Mouse (Mus musculus) olfactory bulb, adult 2 months (tissue): Measurements from ENCODE around the gene Arl6ip6.

ENCODE experiments used
- CTCF ChIP-seq: fragments of 200-500 bp; IDR thresholded peaks from 2 replicates; pipeline ENCODE4 v1.5.1; 2012; ENCODE audit warnings: low read depth, mild to moderate bottlenecking, low read length, moderate library complexity; ENCODE audit not compliant: insufficient read depth
- POLR2A ChIP-seq: fragments of 200-500 bp; IDR thresholded peaks from 2 replicates; pipeline ENCODE4 v1.6.1; 2012; ENCODE audit warnings: mild to moderate bottlenecking, low read depth, low read length, moderate library complexity; ENCODE audit not compliant: insufficient read depth

DNA sequence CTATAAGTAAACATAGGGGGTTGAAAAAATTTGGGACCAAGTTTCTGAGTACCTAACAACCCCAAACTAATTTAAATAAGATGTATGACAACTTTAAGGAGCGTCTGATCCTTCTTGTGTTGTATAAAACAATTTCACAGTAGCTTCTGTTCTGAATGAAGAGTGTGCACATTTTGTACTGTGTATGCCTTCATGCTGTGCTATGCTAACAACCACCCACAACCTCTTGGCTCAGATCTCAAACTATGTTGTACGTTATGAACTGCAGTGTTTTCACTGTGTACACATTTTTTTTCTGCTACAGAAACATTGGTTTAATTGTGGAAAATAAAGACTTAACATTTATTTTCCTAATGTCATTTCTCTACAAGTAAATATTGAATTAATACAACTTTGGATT, 65.5 kb downstream of the Arl6ip6 start:
- TF ChIP-seq CTCF = no peak
- no peak for TF ChIP-seq POLR2A
